Mouse (Mus musculus): ENCODE results near the gene Wdr48.

Wdr48 gene

DNA sequence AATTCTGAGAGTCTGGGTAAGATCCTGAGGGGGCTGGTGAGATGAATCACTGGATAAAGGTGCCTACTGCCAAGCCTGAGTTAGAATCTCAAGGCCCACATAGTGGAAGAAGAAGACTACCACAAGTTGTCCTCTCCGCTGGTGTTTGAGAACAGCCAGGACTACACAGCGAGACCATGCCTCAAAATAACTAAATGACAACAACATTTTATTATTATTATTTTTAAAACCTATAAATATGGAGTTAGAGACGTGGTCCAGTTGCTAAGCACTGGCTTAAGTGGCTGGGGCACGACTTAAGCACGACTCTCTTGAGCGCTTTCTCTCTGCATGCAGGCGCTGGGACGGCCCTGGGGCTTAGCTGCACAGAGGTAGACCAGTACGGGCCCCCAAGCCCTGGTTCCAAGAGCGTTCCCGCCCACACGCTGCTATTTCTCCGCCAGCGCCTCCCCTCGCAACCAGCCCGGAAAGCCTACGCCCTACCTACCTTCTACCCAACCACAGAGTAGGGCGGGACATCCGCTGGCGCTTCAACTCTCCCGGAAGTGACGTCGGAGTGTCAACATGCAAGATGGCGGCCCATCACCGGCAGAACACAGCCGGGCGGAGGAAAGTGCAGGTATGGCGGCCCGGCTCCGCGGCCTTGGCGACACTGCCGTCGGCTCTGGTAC is at the start of gene Wdr48:
Wdr48 (plus strand) TSS at position 540 of the 671 bp plus-strand sequence.
- DNase-seq: peak; percentile 97

DNA sequence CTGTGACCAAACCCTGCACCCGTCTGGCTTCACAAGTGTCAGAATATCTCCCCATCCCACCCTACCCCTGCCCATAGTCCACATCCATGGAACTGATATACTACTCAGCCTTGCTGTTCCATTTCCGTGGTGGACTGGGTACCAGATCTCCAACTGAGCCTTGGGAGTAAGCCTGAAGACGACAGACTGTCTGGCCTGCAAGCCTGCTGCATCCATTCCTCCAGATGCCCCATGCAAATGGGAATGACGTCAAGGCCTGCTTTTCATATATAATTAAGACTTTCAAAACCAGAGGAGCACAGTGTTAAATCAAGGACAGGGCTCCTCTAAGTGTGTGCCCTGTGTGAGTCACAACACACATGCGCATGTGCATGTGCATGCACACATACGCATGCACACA is 47.5 kb upstream of the Wdr48 start:
- no peak for DNase-seq

DNA sequence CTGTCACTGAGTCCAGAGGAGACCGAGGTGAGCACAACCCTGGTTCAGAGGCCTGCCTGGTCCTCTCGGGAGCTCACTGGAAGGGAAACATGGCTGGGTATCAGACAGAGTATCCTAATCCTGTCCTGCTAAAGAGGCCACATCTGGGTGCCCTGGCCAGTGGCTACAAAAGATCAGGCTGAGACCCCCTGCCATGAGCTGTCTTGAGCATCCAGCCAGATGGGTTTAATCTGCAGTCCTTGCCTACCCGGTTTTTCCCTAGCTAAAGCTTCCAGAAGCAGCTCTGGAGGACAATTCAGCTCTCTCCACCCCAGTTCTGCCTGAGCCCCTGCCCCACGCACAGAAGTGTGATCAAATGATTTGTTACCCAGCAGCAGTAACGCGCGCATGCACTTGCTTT is 46.0 kb upstream of the Wdr48 start:
- no peak for DNase-seq

DNA sequence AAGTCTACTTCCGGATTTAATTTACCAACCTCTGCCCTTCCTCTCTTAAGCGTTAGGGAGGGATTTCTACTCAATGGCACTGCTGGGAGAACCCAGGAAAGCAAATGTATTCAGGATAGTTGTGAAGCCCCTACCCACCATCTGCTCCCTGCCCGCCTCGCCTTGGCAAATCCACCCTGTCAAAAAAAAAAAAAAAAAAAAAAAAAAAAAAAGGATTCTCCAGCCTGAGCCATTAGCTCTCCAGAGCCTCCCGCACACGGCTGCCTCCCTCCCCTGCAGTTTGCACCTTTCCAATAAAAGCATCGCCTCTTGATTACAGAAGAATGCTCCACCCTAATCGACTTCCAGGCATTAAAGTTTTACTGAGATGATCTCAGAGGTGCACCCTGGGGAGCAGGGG is 45.5 kb upstream of the Wdr48 start:
- DNase-seq: no peak

DNA sequence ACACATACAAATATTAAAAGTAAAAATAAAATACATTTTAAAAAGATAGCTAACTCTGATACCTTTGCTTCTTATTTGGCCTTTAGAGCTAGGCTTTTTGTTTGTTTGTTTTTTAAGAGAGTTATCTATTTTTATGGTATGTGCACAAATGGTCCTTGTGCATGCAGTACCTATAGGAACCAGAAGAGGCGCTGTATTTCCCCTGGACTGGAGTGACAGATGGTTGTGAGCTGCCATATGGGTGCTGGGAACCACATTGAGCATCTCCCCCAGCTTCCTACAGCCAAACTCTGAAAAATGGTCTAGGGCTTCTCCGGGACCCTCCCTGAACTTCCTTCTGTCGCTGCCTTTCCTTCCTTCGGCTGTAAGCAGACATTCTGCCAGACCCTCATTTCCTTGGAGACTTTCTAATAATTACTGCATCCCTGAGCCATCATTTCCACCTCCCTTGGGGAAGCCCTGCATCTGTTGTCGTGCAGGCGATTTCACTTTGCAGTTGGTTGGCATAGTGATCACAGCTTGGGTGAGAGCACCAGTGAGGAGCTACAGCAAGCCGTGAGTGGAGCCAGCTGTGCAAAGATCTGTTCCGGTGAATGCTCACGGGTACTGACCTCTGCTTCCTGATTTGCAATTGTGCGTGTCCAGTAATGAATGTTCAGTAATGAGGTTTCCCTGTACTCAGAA is 42.2 kb upstream of the Wdr48 start:
- no peak for DNase-seq

DNA sequence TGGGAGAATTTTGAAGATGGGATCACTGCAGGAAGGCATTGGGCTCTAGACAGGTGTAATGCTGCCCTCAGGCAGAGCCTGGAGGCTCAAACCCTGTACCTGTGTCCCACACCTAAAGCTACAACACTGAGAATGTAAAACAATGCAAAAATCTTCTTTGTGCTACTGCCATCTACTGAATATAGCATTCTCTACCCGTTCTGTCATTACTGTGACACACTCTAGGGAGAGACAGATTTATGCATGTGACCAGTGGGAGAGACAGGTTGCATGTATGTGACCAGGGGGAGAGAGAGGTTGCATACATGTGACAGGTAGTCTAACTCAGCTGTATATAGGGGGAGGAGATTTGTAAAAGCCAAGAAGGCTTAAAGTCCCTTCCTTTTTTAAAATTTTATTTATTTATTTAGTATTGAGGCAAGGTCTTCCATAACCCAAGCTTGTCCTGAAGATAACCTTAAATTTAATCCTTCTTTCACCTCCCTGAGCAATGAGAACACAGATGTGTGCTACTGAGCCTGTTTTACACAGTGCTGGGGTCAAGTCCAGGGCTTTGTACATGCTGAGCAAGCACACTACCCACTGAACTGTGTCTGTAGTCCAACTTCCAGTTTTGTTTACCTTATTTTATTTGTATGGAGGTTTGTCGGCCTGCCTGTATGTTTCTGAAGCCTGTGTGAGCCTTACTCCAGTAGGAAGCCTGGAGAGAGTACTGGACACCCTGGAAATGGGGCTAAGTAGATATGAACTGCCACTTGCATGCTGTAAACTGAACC is 41.4 kb upstream of the Wdr48 start:
- no peak for DNase-seq

DNA sequence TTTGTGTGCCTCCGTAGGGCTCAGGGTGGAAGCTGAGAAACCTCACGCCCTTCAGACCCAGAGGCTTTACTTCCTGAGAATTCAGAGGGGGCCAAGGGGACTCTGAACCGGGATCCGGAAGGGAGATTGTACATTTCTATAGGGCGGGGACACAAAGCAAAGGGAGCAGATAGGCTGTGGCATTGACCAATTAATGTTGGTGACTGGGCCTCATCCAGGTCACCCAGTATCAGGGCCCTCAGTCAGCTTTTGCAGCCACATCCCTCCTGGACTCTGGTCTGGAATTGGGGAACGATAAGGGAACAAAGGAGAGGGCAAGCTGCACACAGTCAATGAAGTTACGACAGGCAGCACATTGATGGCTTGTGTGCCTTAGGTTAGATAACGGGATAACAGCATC is 40.5 kb upstream of the Wdr48 start:
- DNase-seq: no peak

DNA sequence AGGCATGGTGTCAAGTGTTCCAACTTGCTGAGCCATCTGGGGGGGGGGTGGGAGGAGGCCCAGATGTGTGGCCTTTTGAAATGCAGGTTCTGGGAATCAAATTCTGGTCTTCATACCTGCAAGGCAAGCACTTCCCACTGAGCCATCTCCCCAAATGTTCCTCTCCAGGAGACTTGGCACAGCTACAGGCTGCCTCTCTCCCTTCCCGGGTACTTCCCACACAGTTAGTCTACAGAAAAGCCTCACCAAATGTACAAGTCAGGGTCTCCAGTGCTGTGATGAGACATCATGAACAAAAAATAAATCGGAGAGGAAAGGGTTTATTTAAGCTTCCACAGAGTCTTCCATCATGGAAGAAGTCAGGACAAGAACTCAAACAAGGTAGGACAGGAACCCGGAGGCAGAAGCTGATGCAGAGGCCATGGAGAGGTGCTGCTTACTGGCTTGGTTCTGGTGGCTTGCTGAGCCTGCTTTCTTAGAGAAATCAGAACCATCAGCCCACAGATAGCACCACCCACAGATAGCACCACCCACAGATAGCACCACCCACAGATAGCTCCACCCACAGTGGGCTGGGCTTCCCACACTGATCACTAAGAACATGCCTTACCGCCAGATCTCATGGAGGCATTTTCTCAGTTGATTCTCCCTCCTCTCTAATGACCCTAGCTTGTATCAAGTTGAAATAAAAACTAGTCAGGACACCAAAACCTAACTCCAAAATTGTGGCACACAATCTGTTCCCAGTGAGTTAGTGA is 7.4 kb upstream of the Wdr48 start:
- DNase-seq: no peak

DNA sequence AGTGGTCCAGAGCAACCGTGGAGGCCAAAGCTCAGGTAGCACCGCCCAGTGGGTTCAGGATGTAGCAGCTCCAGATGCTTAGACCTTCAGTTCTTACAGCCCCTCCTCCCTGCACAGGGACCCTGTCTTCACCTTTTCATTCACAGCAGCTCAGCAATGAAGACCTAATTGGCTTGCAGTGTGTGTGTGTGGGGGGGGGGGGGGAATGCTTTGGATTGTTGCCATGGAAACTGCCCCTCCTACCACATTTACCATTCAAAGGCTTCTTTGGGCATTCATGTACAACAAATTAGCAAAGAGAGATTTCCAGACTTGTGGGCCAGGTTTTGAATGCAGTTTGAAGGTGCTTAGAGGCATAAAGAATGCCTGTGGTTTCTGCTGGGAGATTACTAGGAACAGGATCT is 5.8 kb upstream of the Wdr48 start:
- no peak for DNase-seq

DNA sequence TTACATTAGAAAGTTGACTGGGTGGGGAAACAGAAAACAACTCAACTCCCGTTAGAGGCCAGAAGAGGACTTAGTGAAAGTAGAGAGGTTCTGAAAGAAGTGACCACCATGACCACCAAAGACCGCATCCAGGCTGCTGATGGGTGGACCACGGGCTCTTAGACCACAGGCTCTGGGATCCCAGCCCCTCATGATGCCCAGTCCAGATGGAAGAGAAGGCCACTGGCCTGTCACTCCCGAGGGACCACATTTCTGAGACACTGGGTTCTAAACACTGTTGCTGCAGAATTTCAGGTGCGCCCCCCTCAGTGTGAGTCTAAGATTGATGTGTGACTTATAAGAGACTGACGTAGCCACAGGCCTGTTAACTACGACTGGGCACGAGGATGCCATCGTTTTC is 5.2 kb upstream of the Wdr48 start:
- no peak for DNase-seq

DNA sequence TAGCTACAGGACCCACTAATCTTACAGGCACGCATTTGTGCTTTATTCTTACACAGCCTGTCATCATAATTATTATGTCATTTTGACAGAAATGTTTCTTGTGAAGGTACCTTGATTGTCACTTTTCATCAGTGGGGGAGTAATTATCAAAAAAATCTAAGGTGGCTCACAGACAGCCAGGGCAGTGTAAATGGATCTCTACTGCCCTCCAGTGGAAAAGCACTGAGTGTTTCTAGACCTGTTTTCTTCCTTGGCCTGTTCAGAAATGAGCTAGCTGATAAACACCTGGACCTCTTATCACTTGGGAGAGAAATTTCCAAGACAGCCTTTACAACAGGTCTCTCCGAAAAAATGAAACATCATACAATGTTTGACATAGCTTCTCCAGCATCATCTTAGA is 4.0 kb upstream of the Wdr48 start:
- DNase-seq: peak; percentile 44

DNA sequence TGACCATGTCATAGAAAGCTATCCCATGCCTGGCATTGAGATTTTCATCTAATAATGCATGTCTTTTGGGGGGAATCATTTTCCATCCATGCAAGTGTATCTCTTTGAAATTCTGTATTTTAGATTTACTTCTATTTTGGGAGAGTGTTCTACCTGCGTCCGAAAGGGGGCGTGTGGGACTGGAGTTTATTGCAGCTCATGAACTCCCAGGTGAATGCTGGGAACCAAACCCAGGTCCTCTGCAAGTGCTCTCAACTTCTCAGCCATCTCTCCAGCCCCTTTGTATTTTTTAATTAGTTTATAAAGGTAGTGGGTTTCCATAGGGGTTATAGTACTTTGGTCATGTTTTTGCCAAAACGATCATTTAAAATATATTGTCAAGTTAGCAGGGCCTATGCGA is 797 bp upstream of the Wdr48 start:
- no peak for DNase-seq

DNA sequence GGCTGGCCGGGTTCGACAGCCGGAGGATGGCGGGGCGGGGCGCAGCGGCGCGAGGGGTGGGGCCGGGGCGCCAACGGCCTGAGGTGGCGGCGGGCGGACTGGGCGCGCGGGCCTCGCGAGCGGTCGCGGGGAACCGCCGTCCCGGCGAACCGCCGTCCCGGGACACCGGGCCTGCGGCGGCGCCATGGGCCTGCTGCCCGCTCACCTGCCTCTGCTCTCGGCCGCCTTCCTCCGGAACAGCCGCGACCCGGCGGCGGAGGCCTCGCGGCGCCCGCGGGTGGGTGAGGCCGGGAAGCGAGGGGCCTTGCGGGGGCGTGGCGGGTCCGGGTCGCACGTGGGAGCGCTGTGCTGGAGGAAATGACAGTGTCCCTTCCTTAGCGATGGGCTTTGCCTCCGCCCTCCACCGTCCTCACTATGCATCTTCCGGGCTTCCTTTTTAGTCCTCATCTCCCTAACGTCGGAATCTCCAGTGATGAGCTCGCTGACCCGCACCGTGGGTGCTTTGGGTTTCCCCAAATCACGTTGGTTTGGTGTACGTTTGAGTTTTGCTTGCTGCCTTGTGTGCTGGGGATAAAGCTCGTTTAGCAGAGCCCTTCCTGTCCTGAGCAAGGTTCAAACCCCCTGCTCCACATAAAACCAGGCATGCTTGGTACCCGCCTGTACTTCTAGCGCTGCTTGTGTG is 503 bp downstream of the Wdr48 start:
- DNase-seq: peak; percentile 73

DNA sequence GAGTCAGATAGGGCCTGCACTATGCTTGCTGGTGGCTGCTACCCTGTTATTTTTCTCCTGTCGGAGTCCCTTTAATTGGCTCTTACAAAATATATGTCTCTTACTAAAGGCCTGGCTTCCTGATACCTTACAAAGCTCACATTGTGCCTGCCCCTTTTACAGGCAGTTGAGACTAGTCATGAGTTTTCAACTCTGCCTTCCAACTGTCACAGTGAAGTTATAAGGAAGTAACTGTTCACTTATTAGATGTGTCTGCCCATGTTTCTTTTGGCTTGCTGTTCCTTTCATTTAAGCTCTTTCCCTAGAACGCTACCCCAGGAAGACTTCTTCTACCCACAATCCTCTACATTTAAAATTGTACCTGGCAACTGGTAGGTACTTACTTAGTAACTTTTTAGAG is 4.8 kb downstream of the Wdr48 start:
- DNase-seq: no peak

DNA sequence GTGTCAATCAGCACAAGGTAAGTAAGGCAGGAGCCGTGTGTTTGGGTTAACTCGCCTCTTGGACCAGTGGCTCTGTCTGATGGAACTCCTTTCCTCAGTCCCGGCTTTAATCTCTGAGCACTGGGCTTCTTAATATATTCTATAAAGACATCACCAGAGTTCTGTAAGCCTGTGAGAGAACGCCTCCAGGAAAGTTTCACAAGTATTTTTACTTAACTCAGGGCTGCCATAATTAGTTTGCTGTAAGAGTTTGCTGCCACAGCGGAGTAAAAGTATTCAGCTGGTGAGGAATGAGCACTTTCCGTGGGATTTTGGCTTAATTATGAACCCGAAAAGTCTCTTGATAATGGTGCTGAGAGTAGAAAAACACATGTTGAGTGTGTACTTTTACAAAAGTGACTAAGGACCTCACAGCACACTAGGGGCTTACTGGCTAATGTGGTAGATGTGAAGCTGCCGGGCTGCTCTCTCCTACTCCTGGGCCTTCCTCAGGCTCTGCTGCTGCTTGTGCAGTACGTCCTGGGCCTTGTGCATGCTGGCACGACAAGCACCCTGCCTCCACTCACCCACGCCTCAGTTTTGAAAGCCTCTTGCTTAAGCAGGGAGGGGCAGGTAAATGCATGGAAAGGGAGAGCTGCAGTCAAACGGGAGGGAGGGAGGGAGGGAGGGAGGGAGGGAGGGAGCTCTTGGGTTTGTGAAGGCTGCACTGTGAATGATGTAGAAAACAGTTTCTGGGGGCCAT is 7.9 kb downstream of the Wdr48 start:
- DNase-seq: no peak

DNA sequence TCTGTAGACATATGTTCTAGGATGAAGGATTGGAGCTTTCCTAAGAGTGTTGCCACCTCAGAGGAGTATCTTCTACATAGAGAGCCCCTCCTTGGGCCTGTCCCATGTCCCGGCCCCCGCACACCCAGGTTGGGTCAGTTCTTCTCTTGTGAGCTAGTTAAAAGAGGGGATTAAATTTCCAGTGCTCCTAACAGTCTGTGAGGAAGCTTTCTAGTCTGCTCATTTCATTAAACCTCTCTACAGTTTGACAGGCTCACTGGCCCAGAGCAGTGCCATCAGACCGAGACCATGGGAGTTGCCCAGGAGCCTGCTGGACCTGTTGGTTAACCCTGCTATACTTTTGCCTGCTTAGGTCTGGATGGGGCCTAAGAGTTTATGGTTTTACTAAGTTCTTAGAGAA is 14.0 kb downstream of the Wdr48 start:
- DNase-seq: no peak

DNA sequence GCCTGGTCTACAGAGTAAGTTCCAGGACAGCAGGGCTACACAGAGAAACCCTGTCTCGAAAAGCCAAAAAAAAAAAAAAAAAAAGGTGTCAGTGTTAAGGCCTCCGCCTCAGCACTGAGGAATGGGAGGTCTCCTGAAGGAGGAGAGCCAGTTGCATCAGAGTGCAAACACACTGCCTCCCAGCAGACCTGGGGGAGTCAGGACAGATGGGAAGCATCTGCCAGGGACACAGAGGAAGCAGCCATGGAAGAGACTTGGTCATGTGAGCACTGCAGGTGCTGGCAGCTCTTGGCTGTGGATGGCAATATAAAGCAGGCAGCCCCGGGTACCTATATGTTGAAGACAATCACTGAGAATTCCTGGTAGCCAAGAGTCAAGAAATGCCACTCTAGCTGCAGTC is 15.3 kb downstream of the Wdr48 start:
- DNase-seq: no peak

DNA sequence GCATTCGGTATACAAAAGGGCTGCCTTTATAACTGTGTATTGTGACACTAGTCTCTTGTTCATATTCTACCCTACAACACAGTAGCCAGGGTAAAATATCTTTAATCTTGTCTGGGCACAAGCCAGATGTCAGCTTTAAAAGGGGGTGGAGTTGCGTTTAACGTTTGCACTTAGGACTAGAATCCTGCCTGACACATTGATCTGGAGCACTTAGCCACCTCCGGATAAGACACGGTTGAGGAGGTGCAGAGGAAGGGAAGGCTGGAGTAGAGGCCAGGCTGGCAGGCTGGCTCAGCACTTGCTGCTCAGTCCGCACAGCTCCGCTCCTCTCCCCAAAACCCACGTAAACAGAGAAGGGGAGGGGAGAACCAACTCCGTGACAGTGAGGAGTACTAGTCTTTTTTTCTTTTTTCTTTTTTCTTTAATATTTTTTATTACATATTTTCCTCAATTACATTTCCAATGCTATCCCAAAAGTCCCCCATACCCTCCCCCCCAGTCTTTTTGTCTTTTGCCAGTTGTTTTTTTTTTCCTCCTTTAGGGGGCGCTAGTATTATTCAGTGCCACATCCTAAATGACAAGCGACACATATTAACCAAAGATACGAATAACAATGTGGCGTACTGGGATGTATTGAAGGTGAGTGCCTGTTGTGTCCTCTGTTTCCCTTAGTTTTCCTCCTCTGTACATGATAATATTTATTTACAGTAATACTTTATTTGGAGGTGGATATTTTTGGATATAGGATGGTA is 18.6 kb downstream of the Wdr48 start:
- DNase-seq: no peak

DNA sequence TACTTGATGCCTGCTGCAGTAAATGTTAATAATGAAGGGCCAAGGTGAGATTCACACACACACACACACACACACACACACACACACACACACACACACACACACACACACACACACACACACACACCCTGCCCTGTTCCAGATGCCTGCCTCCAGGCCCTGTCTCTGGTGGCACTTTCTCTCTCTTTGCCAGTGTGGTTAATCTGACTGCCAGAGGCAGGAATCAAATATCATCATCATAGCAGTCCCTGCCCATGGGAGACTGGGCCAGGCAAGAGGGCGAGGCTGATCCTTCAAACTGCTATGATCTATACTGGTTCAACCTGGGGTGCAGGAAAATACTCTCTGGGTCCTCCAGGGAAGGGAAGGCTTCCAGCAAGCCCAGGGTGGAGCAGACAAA is 25.2 kb downstream of the Wdr48 start:
- no peak for DNase-seq

DNA sequence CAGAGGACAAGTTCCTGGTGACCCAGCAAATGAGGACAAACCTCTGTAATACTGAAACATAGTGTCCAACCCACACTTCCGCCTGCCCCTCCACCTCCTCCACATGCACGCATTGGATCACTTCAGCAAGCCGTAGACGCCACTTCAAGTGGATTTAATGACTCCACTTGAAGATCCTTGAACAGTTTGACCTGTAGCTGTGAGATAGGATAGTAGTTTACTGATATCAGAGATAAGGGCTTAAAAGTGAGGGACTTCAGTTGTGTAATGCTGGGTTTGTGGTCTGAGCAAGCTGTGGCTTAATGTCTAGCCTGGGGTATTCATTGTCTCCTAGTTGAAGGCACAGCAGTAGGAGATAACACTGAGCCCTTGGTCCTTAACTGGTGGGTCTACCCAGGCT is 28.8 kb downstream of the Wdr48 start:
- no peak for DNase-seq

DNA sequence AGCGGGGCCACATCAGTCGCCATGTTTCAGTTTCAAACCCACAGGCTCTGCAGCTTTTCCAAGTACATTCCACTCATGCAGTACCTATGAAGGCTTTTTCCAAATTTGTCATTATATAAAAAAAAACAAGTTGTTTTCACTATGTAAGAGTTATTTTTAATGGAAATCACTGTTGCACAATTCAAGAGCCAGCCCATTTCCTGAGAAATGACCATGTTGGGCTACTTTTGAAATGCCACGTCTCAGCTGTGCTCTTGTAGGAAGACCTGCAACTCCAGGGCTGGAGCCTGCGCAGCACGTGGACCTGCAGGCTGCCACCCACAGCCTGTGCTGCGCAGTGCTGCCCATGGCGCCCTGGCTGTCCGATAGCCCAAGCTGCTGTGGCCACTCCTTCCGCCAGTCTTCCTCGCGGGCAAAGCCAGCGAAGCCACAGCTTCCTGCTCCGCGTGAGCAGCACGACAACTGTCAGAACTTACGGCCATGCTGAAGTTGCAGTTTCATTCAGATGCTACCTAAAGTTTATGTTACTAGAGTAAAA is 30.5 kb downstream of the Wdr48 start:
- no peak for DNase-seq
